Mouse (Mus musculus): Measurements from ENCODE around the gene Foxl1. TPM values are rescaled to one million over a fixed set of nuclear protein-coding genes. Genes with fewer than 3 reads are reported as not detected.

Gene Foxl1
- polyA plus RNA-seq, 1 experiment from 2014 or later = not detected

DNA sequence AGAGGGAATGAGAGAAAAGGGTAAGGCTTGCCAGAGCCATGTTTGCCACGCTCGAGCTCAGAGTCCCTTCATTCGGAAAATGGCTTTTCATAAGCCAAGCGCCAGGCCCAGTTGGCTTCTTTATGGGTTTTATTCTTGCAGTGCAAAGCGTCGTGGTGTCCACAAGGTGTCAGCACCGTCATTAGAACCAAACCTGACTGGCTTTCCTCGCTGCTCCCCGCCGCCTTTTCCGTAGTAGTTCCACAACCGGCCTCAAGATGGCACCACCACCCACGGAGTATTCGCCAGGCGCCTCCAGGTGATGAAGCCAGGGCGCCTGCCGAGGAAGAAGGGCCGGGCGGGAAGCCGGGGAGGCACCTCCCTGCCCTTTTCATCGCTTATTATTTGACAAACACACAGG lies 14.5 kb upstream of the Foxl1 start:
- no peak overlapping the region for H3K27ac ChIP-seq
- H3K4me3 ChIP-seq (ENCODE audit: inconsistent target) = no peak overlapping the region
- WGBS (ENCODE audit: missing documents) = under 1% methylated on average over 21 of the region's 21 CpGs
- H3K79me2 ChIP-seq (ENCODE audit: inconsistent target) = no peaks in the 10 kb centered on the region
- H3K36me3 ChIP-seq (ENCODE audit: inconsistent target) = no peaks in the 10 kb centered on the region

DNA sequence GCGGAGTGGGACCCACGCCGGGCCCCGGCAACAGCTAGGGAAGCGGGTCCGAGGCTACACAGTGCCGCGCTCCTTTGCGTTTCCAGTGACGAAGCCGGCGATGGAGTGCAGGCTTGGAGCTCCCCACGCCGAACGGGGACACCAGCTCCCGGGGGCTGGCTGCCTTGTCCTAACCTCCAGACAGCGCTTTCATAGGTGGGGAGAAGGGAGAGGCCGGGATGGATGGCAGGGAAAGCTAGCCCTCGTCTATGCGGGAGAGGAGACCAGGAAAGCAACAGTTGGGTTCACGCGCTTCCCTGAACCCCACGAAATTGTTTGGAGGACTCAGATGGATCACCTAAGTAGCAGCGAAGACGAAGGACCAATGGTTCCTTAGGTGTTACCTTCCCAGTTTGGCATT lies 12.6 kb upstream of the Foxl1 start:
- WGBS (ENCODE audit: missing documents) = 10% methylated on average over 25 of the region's 25 CpGs
- Histone ChIP-seq H3K36me3 (ENCODE audit: inconsistent target) (no peaks in the 10 kb centered on the region), H3K4me3 (ENCODE audit: inconsistent target) (no peak overlapping the region), H3K27ac (no peak overlapping the region), H3K79me2 (ENCODE audit: inconsistent target) (no peaks in the 10 kb centered on the region)

GRCm38 (mm10) chr8:121115948-121116347 lies 11.8 kb upstream of the Foxl1 start, which contains the start of gene Foxc2:
Gene Foxc2, plus strand, starts transcription at chr8:121116171.
- H3K79me2 ChIP-seq (ENCODE audit: inconsistent target) = no peaks in the 10 kb centered on the region
- no peak within 1 kb of the TSS for H3K4me3 ChIP-seq (ENCODE audit: inconsistent target)
- no peaks in the 10 kb centered on the region for H3K36me3 ChIP-seq (ENCODE audit: inconsistent target)
- H3K27ac ChIP-seq = no peak within 1 kb of the TSS
- 6% methylated on average over 25 of the region's 25 CpGs for WGBS (ENCODE audit: missing documents)

DNA sequence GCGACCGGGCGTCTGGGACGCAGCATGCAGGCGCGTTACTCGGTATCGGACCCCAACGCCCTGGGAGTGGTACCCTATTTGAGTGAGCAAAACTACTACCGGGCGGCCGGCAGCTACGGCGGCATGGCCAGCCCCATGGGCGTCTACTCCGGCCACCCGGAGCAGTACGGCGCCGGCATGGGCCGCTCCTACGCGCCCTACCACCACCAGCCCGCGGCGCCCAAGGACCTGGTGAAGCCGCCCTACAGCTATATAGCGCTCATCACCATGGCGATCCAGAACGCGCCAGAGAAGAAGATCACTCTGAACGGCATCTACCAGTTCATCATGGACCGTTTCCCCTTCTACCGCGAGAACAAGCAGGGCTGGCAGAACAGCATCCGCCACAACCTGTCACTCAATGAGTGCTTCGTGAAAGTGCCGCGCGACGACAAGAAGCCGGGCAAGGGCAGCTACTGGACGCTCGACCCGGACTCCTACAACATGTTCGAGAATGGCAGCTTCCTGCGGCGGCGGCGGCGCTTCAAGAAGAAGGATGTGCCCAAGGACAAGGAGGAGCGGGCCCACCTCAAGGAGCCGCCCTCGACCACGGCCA lies 11.1 kb upstream of the Foxl1 start:
- no peak overlapping the region for H3K4me3 ChIP-seq (ENCODE audit: inconsistent target)
- 12% methylated on average over 54 of the region's 55 CpGs for WGBS (ENCODE audit: missing documents)
- no peaks in the 10 kb centered on the region for H3K36me3 ChIP-seq (ENCODE audit: inconsistent target)
- no peak overlapping the region for H3K27ac ChIP-seq
- no peaks in the 10 kb centered on the region for H3K79me2 ChIP-seq (ENCODE audit: inconsistent target)

GRCm38 (mm10) chr8:121117186-121117651 lies 10.5 kb upstream of the Foxl1 start:
- Histone ChIP-seq H3K4me3 (ENCODE audit: inconsistent target) (no peak overlapping the region), H3K79me2 (ENCODE audit: inconsistent target) (no peaks in the 10 kb centered on the region), H3K36me3 (ENCODE audit: inconsistent target) (no peaks in the 10 kb centered on the region), H3K27ac (no peak overlapping the region)
- WGBS (ENCODE audit: missing documents) = 4% methylated on average over 59 of the region's 62 CpGs

GRCm38 (mm10) chr8:121117906-121118305 lies 9.8 kb upstream of the Foxl1 start:
- Histone ChIP-seq H3K27ac (no peak overlapping the region), H3K36me3 (ENCODE audit: inconsistent target) (no peaks in the 10 kb centered on the region), H3K79me2 (ENCODE audit: inconsistent target) (no peaks in the 10 kb centered on the region), H3K4me3 (ENCODE audit: inconsistent target) (no peak overlapping the region)
- 9% methylated on average over 28 of the region's 28 CpGs for WGBS (ENCODE audit: missing documents)

- H3K36me3 ChIP-seq (ENCODE audit: inconsistent target) = no peaks in the 10 kb centered on the region
- no peaks in the 10 kb centered on the region for H3K79me2 ChIP-seq (ENCODE audit: inconsistent target)
- WGBS (ENCODE audit: missing documents) = 15% methylated on average over 18 of the region's 18 CpGs
- H3K27ac ChIP-seq = no peak overlapping the region
- H3K4me3 ChIP-seq (ENCODE audit: inconsistent target) = no peak overlapping the region
Measured at GRCm38 (mm10) chr8:121118634-121119420, 8.9 kb upstream of the Foxl1 start.

GRCm38 (mm10) chr8:121119635-121120455 lies 7.9 kb upstream of the Foxl1 start:
- WGBS (ENCODE audit: missing documents) = 50% methylated on average over 12 of the region's 12 CpGs
- no peak overlapping the region for H3K27ac ChIP-seq

DNA sequence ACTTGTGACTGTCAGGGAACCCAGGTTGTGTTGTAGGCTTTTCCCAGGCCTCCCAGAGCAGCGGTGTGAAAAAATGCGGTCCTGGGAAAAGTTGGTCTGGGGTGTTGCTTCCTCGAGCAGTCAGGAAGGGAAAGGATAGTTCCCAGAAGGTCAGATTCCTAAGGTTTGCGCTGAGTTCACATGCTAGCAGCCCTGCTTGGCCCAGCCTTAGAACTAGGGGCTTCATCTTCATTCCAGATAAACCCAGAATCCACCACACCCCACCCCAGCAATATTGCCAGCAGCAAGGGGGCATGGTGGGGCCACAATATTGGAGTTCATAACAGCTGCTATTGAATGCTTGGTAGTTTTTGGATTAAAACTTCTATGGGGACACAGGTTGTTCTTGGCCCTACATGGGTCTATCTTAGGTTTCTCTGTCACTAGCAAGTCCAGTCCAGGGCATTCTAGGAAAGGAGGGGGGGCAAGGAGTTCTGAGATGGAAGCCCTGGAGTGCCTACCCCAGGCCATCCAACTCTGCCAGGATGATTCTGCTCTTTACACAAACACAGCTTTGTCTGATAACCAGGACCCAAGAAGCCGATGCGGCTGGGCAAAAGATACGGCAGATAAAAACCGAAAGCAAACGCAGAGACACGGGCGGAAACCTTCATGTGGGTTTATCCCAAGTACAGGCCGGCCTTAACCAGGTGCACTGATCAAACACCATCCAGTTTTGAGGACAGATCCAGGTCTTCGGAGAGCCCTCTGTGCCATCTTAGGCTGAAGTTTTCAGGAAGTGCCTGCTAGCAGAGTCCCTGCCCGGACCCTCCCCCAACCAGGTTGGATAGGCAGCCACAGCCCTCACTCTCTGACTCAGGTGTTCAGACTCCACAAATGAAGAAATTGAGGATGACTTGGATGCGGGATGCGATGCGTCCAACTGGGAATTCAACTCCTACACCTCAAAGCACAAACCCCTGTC lies 7.0 kb upstream of the Foxl1 start:
- Histone ChIP-seq H3K4me3 (ENCODE audit: inconsistent target) (no peak overlapping the region), H3K36me3 (ENCODE audit: inconsistent target) (no peaks in the 10 kb centered on the region), H3K27ac (no peak overlapping the region), H3K79me2 (ENCODE audit: inconsistent target) (no peaks in the 10 kb centered on the region)
- WGBS (ENCODE audit: missing documents) = 28% methylated on average over 17 of the region's 17 CpGs

More at GRCm38 (mm10) chr8:121119635-121120455, 7.9 kb upstream of the Foxl1 start:
- H3K36me3 ChIP-seq (ENCODE audit: inconsistent target) = no peaks in the 10 kb centered on the region
- no peaks in the 10 kb centered on the region for H3K79me2 ChIP-seq (ENCODE audit: inconsistent target)
- no peak overlapping the region for H3K4me3 ChIP-seq (ENCODE audit: inconsistent target)

- H3K79me2 ChIP-seq (ENCODE audit: inconsistent target) = no peaks in the 10 kb centered on the region
- H3K4me3 ChIP-seq (ENCODE audit: inconsistent target) = no peak overlapping the region
- H3K27ac ChIP-seq = no peak overlapping the region
- 53% methylated on average over 8 of the region's 8 CpGs for WGBS (ENCODE audit: missing documents)
- no peaks in the 10 kb centered on the region for H3K36me3 ChIP-seq (ENCODE audit: inconsistent target)
Measured at GRCm38 (mm10) chr8:121121704-121122103, 6.0 kb upstream of the Foxl1 start.

DNA sequence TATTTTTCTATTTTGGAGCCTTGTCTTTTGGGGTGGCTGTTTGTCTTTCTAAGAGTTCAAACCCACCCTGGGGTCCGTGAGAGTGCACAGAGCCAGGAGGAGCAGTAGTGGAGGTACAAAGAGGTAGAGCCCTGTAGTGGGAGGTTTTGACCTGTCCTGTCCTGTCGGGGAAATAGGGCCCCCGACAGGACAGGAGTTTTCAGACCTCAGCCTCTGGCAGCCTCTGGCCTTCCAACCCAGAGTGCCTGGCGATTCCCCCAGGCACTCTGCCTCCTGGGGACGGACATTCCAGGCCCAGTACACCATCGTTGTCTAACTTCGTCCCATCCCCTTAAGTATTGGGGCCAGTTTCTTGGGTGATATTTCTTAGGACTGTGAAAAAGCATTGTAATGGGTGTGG lies 5.4 kb upstream of the Foxl1 start:
- no peak overlapping the region for H3K4me3 ChIP-seq (ENCODE audit: inconsistent target)
- no peak overlapping the region for H3K27ac ChIP-seq
- no peaks in the 10 kb centered on the region for H3K79me2 ChIP-seq (ENCODE audit: inconsistent target)
- no peaks in the 10 kb centered on the region for H3K36me3 ChIP-seq (ENCODE audit: inconsistent target)
- 71% methylated on average over 7 of the region's 7 CpGs for WGBS (ENCODE audit: missing documents)

- H3K79me2 ChIP-seq (ENCODE audit: inconsistent target) = no peaks in the 10 kb centered on the region
- no peaks in the 10 kb centered on the region for H3K36me3 ChIP-seq (ENCODE audit: inconsistent target)
- no peak overlapping the region for H3K4me3 ChIP-seq (ENCODE audit: inconsistent target)
- WGBS (ENCODE audit: missing documents) = 100% methylated on average over 2 of the region's 2 CpGs
- no peak overlapping the region for H3K27ac ChIP-seq
Measured at GRCm38 (mm10) chr8:121123113-121123512, 4.6 kb upstream of the Foxl1 start.

DNA sequence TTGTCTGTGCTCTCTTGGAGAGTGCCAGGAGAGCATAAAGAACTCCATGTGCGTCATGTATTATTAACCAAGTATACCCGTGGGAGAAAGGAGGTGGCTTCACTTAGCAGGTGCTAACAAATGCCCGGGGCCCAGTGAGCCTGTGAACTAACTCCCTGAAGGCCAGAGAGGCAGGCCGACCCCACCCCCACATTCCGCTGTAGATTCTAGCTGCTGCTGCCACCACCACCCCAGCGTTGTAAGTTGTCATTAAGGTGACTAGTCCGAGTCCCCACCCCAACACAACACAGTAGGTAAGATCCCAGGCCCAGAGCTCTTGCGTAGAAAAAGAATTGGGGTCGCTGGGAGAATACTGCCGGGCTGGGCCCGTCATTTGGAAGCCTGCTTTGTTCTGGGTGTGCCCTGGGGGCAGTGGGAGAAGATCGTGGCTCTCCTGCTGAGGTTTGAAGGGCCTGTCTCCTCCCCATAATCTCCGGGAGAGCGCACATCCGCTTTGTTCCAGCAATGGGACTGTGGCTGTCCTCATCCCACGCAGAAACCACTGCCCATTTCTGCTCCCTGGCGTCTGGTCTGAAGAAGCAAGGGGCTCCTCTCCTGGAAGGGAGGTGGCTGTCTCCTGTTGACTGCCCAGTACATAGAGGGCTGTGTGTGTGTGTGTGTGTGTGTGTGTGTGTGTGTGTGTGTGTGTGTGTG lies 3.0 kb upstream of the Foxl1 start:
- H3K79me2 ChIP-seq (ENCODE audit: inconsistent target) = no peaks in the 10 kb centered on the region
- H3K36me3 ChIP-seq (ENCODE audit: inconsistent target) = no peaks in the 10 kb centered on the region
- H3K4me3 ChIP-seq (ENCODE audit: inconsistent target) = no peak overlapping the region
- no peak overlapping the region for H3K27ac ChIP-seq
- 15% methylated on average over 17 of the region's 17 CpGs for WGBS (ENCODE audit: missing documents)
